Mouse (Mus musculus) hematopoietic stem cell, adult 5-6 weeks (primary cell): ENCODE results near the gene Rbpms2. TPM values are rescaled to one million over a fixed set of nuclear protein-coding genes. Genes with fewer than 3 reads are reported as not detected.

Source experiments
- ATAC-seq, 2 experiments: fragments of 125-278 bp in 1 of 2; replicated peaks in 1 of 2; 2 replicates each; pipeline ENCODE4 v1.8.0; 2016 to 2017; ENCODE audit warnings: inconsistent platforms in 2 of 2, mild to moderate bottlenecking in 2 of 2, moderate number of reproducible peaks in 2 of 2, low read depth in 1 of 2, moderate TSS enrichment in 1 of 2; ENCODE audit not compliant: low FRiP score in 2 of 2, poor library complexity in 2 of 2, severe bottlenecking in 2 of 2, insufficient read depth in 1 of 2, low TSS enrichment in 1 of 2
- total RNA-seq: library from RNA; stranded (forward); fragments of 172-1452, 232-1000 nt; gene quantifications from 2 replicates; pipeline ENCODE4 v1.2.3, GENCODE M21; 2017

Gene Rbpms2
- 1.7 and 1.8 TPM in 2 replicates for total RNA-seq

DNA sequence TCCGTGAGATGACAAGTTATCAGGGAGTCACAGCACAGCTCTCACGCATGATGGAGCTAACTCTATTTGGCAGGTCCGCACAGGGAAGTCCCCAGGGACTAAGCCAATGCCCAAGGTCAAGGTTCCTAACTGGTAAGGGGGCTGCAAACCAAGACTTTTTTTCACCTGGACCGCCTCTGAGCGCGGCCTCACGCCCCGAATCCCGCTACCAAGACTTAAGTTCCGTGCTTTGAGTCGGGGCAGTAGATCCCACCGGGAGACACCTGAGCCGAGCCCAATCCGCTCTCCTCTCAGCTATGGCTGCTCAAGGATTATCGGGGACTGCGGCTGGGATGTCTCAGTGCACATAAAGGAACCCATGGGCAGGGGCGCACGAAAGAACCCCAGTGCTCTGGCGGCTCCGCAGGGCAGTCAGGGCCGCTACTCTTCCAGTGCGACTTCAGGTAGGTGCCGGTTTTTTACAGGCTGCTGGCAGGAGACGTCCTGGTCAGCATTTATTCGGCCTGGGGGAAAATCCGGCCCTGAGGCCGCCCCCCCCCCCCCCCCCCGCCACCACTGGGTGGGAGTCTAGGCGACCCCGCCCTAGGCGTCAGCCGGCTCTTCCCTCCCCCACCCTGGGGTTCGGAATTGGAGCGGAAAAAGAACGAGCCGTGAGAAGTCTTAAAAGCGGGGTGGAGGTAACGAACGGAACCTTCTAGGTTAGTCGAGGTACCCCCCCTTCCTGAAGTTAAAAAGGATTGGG lies at the start of gene Rbpms2:
TSS of gene Rbpms2 (plus strand) at position 624 of the 742 bp plus-strand sequence.
- no peak for ATAC-seq

DNA sequence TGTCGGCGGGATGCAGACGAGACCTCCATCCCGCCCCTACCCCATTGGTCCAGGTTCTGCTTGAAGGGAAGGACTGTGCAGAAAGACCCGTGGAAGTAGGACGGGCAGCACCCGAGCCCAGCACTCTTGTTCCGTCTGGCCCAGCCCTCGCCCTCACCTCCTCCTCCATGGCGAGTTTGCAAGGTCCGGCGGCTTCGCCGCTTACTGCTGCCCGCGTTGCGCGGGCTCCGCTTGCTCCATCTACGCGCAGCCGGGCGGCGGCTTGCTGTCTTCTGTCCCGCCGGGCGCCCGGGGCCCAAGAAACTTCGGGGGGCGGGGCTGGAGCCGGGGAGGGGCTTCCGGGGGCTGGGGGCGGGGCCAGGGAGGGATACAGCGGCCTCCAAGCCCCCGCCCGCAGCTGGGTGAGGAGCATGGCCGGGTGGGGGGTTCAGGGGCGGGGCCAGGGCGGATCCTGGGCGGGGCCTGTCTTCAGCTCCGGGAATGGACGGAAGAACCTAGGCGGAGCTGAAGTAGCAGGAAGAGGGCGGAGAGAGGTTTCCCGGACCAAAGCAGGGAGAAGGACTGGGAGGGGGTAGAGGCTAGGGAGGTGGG lies 49.6 kb upstream of the Rbpms2 start, which contains the start of gene Plekho2:
TSS of gene Plekho2 (minus strand) at position 260 of the 591 bp plus-strand sequence.
- peak; percentile 64 to 65 for ATAC-seq

DNA sequence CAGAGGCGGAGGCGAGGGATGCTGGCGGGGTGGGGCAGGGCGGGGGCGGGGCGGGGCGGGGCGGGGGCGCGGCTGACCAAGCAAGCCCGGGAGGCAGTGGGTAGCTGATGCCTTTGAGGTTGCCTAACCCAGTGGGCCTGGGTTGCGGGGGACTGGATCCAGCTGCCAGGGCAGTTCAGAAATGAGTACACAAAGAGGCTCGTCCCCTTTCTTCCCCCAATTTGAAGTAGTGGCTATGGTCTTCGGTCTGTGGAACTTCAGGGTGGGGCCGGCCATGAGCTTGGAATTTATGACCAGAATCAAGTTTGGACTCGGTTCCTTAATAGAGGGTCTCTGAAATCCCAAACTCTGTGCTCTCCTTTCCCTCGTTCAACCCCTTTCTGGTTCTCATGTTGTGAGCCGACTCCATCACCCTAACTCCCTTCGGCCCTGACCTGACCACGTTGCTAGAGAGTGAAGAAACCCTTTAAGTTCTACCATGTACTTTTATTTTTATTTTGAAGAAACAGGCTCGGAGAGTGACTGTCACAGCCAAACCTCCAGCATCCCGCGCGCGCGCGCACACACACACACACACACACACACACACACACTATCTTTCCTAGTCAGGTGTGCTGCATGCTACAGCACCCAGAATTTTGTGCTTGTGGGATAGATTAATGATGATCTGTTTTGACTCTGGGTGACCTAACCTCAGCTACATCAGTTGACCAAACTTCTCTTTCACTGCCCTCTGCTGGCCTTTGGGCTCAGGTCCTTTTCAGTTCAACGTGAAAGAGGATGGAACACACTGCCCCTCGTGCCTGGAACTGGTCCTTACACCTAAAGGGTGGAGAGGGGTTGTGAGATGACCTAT lies 48.8 kb upstream of the Rbpms2 start:
- peak; percentile 54 to 66 for ATAC-seq

DNA sequence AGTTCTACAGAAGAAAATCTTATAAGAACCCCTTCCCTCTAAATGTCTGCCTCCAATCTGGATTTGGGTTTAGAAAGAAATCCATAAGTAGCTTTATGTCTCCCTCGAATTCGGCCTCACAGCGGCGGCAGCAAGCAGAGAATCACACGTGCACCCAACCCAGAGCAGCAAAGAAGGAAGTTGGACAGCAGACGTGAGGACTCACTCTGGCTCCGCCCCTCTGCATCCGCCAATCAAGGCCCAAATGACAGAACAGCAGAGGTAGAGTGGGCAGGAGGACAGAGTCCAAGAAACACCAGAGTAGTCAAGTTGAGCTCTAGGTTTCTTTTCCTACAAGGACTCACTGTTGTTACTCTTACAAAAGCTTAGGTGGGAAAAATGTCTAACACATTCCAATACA lies 46.4 kb upstream of the Rbpms2 start:
- ATAC-seq: peak; percentile 13 to 30; a peak in 2 of 4 replicates

DNA sequence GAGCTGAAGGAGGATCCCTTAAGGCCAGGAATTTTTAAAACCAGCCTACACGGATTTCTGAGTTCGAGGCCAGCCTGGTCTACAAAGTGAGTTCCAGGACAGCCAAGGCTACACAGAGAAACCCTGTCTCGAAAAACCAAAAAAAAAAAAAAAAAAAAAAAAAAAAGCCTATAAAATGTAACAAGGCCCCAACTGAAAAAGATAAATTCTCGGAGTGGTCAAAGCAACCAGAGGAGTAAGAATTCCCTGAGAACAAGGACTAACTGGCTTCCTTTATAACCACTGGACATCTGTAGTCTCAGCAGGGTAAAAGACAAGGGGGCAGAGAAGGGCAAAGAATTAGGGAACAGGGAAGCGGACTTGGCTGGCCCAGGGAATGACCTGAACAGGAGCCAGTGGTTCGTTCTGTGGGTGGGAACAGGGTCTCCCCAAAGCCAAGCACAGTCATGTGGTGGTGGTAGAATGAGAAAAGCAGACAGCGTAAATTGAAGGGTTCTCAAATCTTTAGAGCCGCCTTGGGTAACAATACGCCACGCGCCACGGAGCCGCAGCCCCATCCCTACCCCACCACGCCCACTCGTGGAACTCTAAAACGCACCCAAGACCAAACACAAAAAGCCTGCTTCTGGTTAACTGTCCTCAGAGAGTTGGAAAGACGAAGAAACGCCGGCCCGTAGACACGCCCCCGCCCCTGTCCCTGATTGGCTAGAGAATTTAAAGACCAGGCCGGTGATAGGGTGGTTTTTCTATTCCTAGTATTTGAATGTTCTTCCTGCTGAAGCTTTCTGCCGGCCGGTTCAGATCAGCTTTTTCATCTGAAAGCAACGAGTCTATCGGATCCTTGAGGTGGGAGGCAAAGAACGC lies 42.8 kb upstream of the Rbpms2 start, which contains the start of gene Pif1:
TSS of gene Pif1 (plus strand) at position 755 of the 864 bp plus-strand sequence.
- ATAC-seq: peak; percentile 80 to 90

DNA sequence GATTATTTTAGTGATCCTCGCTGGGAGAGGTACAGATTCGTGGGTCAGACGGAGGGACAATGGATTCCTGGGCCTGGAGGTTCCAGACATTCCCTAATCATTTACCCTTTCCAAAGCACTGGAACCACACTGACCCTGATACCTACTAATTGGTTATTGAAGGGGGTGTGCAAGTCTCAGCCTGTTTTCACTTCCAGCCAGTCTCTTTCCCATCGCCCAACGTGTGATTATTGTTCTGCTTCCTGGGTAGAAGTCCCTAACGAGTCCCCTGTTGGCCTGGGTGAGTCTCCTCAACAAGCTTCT lies 42.2 kb upstream of the Rbpms2 start:
- ATAC-seq: no peak

DNA sequence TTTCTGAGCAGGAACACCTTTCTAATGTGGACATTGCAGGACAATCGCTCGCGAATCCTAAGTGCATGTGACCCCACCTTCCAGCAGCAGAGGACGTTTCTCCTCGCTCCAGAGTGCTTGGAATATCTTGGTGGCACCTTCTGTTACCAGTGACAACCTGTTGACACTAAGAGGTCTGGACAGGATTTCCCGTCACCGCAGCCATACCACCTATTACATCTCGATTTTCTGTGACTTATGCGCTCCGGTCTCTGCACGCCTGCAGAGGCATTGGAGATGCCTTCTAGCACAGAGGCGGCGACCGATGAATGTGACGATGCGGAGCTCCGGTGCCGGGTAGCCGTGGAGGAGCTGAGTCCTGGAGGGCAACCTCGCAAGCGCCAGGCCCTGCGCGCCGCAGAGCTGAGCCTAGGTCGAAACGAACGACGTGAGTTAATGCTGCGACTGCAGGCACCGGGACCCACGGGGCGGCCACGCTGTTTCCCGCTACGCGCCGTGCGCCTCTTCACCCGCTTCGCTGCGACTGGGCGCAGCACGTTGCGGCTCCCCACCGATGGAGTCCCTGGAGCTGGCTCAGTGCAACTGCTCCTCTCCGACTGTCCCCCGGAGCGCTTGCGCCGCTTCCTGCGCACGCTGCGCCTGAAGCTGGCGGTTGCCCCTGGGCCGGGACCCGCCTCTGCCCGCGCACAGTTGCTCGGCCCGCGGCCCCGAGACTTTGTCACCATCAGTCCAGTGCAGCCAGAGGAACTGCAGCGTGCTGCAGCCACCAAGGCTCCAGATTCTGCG lies 41.7 kb upstream of the Rbpms2 start:
- peak in 1 of 2 experiments; percentile 23; a peak in 2 of 4 replicates for ATAC-seq

DNA sequence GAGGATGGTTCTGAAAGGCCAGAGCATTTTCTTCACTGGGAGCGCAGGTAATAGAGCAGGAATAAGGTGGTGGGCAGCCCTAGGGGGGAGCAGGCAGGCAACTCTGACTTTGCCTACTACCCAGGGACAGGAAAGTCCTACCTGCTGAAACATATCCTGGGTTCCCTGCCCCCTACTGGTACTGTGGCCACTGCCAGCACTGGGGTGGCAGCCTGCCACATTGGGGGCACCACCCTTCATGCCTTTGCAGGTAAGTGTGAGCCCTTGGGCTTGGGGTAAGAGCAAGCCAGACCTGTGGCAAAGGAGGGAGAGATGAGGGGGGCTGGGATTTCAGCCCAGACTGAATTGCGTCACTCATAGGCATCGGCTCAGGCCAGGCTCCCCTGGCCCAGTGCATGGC lies 40.4 kb upstream of the Rbpms2 start:
- ATAC-seq: no peak

DNA sequence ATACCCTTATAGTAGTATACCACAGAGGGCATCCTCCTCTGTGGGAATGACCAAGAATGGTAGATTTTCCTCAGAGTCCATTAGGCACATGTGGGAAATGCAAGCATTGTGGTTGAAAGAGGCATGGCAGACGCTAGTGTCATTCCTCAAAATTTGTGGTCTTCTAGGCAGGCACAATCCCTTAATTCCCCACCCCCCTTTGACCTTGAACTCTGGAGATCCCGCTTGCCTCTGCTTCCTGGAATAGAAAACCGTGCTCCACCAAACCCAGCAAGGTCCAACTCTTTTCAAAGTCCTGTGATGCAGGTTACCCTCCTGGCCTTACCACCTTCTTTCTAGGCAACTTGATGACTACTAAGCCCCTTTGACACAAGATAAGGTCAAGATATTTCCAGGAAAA lies 36.7 kb upstream of the Rbpms2 start:
- ATAC-seq: no peak

DNA sequence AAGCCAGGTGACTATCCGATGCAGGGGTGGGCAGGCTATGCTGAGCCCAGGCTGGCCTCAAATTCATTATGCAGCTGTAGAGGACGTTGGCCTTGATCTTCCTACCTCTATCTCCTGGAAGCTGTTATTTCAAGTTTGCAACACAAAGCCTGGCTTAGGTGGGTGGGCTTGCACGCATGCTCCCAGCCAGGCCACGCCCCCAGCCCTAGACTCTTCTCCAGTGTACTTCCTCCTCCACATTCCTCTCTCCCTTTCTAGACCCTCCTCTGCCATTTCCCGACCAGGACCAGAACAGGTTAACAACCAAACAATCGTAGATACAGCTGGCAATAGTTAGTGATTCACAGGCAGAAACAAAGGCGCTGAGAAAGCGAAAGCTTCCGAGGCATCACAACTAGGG lies 35.9 kb upstream of the Rbpms2 start:
- ATAC-seq: no peak

DNA sequence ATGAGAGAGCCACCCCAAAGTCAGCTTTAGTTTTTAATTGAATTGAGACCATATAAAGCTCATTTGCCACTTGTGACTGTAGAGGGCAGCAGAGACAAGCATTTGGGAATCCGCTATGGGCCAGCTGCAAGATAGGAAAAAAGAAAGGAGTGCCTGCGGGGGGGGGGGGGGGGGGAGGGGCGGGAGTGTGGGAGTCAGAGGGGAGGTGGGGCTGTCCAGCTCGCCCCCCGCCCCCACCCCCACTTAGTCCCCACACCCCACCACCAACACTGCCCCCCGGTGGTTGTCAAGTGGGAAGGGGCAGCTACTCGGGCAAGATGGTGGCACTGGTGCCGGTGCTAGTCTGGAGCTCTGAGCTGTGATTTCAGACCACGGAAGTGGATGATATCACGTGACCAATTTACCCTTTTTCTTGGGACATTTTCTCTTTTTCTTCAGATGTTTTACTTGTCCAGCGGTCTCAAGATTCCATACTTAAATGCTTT lies 30.6 kb upstream of the Rbpms2 start:
- no peak for ATAC-seq

DNA sequence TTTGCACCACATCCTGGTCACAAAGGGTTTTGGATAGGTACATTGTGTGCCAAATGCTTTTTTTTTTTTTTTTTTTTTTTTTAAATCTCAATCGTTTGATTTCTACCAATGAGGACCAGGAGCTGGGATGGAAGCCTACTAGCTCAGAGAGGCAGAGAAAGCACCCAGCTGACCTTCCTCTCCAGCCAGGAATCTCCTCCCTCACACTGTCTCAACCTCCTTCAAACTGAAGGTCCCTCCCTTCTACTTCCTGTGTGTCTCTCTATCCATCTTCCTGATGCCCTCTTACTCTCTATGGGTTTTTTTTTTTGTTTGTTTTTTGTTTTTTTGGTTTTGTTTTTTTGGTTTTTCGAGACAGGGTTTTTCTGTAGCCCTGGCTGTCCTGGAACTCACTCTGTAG lies 28.5 kb upstream of the Rbpms2 start:
- no peak for ATAC-seq

DNA sequence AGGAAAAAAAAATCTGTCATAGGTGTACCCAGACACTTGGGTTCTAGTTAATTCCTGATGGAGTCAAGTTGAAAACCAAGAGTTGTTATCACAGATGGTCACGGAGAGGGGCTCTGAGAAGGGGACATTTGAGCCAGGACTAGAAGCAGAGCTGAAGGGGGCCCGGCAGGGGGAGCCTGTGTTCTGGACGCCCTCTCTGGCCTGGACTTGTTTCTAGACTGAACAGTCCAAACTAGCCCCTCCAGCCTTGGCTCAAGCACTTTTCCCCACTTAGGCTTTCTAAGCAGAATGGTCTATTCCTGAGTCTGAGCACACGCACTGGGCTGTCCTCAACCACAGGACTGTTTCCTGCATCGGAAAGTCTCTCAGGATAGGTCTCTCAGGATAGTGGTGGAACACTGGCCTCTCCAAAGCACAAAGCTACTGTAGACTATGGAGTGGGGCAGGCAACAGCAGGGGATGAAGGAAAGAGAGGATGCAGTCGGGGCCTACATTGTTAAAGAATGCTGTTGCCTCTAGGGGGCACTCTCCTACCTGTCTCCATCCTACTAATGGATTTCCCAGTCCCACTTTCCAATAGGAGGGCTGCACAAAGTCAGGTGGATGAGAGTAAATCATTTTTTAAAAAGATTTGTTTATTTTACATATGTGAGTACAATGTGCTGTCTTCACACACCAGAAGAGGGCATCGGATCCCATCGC lies 25.9 kb upstream of the Rbpms2 start:
- no peak for ATAC-seq

DNA sequence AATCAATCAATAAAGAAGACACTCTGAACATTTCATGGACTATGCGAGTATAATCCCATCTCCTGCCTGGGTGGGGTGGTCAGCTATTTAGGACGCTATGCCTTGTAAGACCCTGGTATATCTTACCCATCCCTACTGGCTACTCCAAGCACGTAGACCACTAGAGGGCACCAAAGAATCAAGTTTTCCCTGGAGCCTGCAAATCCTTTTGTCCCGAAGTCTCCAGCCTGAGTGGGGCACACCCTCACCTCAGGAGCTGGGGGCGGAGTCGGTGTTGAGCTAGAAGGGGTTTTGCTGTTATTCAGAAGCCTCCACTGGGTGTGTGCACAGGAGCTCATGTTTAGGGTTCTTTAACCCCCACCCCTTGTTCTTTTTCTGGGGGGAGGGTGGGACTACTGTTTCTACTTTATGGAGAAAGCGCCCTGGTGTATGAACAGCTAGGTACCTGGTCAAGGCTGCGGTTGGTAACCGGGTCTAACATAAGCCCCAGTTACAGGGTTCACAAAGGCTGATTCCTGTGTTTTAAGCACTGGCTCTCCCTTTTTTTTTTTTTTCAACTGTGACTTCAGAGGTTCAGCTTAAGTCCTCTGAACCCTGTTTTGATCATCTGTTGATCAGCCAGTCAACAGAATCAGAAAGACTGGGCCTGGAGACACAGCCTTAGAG lies 23.8 kb upstream of the Rbpms2 start:
- ATAC-seq: peak; percentile 84 to 86

DNA sequence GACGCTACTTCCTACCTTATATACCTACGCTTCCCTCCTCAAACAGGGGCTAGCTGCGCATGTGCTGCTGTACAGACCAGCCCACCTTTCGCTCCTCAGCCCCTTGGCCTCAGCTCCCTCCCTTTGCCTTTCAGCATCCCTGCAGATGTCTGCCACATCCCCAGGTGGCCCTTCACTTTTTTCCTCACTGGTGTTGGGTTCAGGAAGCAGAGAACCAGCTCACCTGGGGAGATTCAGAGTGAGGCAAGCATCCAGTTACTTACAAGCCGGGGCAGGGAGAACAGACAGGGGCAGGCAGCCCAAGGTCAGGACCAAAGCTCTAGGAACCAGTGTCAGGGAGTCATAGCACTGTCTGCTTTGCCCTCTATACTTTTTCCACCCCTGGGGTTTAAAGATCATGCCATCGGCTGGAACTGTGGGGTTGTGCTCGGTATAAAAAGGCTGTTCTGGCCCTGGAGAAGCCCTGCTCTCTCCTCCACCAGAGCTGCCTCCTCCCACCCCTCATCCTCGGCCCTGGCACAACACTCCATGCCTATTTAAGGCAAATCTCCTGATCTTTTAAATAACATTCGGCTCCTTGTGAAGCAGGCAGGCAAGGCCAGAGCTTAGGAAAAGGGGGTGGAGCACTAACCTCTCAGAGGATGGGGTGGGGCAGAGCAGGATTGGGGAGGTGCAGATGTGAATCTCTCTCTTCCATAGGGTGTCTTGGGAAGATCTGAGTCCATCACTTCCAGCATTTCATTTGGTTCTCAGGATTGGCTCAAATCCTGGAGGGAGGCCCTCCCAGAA lies 22.9 kb upstream of the Rbpms2 start:
- ATAC-seq: no peak
